Mouse (Mus musculus): ENCODE data around the gene Ell2.

The Ell2 gene

DNA sequence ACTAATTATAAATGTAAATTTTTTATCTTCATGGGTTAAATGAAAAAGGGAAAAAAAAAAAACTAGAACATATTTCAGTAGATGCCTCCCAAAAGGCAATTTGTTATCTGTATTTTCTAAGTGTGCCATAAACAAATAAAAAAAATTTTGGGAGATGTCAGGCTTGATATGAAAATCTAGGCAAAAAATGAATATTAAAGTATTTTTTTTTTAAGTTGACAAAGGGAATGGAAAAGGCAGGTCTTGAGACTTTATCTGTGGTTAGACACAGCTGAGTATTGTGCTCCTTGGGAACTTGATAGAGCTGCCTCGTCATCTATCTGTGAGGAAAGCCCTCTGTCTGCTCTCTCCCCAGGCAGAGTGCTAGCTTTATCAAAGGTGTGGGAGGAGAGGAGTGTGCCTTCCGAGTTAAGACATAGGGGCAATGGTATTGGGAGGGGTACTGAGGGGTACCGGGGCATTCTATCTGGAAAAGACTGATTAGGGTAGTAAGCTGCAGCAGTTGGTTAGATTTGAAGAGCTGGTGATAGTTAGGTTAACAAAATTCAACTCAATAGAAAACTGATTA, 27.1 kb downstream of the Ell2 start:
- no peak for DNase-seq (ENCODE audit: low read depth, low spot score)

- no peak for DNase-seq (ENCODE audit: low read depth, low spot score)
These were observed 27.7 kb downstream of the Ell2 start for GRCm38 (mm10) chr13:75734231-75734630.

- DNase-seq (ENCODE audit: low read depth, low spot score), result no peak
These were observed 29.0 kb downstream of the Ell2 start for GRCm38 (mm10) chr13:75735606-75736005.

- no peak for DNase-seq (ENCODE audit: low read depth, low spot score)
These were observed 31.4 kb downstream of the Ell2 start for GRCm38 (mm10) chr13:75737991-75738390.

- DNase-seq (ENCODE audit: low read depth, low spot score), result no peak
These were observed 32.0 kb downstream of the Ell2 start for GRCm38 (mm10) chr13:75738536-75738935.

- DNase-seq (ENCODE audit: low read depth, low spot score), result no peak
These were observed 32.4 kb downstream of the Ell2 start for GRCm38 (mm10) chr13:75738957-75739356.

DNA sequence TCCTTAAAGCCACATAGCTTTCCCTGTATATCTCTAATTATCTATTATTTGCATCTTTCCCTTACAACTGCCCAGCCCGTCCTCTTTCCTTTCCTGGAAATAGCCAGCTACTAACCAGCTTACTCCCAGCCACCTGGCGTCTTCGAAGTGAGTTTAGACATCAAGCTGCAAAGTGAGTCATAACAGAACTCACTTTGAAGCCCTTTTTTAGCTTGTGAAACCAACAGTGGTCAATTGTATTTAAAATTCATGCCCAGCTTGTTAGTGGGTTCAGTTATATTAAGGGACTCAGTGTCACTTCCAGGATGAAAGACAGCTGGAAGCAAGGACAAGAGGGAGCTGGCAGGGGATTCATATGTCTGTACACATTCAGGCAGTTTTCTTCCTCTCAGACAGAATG, 33.5 kb downstream of the Ell2 start:
- DNase-seq (ENCODE audit: low read depth, low spot score), result no peak

GRCm38 (mm10) chr13:75741119-75741518, 34.6 kb downstream of the Ell2 start:
- no peak for DNase-seq (ENCODE audit: low read depth, low spot score)

- no peak for DNase-seq (ENCODE audit: low read depth, low spot score)
These were observed 35.5 kb downstream of the Ell2 start for GRCm38 (mm10) chr13:75741736-75742729.

GRCm38 (mm10) chr13:75742970-75743369, 36.4 kb downstream of the Ell2 start:
- no peak for DNase-seq (ENCODE audit: low read depth, low spot score)

GRCm38 (mm10) chr13:75744065-75744464, 37.5 kb downstream of the Ell2 start:
- no peak for DNase-seq (ENCODE audit: low read depth, low spot score)

DNA sequence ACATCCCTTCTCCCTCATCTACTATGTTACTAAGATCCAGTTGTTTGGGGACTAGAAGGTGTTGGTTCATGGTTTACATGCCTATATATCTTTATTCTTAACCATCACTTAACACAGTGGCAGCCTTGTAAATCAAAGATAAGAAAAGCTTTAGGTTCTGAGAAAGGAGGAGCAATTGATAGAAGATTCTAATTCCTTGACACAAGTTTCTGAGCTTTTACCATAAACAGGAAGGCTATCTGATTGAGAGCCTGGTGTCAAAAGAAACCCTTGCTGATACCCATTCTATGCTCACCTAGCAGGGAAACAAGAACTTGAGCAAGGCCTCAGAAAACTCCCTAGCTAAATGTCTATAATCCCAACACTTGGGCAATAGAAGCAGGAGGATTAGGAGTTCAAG, 38.8 kb downstream of the Ell2 start:
- no peak for DNase-seq (ENCODE audit: low read depth, low spot score)

DNA sequence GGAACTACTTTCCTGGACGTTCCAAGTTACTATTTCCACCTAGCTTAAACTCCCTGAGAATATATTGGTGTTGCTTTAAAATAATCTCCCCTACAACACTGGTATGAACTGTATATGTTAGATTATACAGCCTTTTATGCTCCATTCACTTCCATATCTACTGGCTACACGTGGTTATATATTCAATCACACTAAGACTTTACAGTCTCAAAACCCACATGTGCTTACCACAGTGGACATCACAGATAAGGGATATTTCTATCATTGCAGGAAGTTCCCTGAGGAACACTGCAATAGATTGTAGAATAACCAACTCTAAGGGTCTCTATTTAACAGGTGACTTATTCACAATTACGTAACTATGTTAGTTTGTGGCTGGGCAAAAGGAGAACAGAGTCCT, 40.7 kb downstream of the Ell2 start:
- DNase-seq (ENCODE audit: low read depth, low spot score), result no peak

GRCm38 (mm10) chr13:75748685-75749084, 42.1 kb downstream of the Ell2 start:
- DNase-seq (ENCODE audit: low read depth, low spot score), result no peak

DNA sequence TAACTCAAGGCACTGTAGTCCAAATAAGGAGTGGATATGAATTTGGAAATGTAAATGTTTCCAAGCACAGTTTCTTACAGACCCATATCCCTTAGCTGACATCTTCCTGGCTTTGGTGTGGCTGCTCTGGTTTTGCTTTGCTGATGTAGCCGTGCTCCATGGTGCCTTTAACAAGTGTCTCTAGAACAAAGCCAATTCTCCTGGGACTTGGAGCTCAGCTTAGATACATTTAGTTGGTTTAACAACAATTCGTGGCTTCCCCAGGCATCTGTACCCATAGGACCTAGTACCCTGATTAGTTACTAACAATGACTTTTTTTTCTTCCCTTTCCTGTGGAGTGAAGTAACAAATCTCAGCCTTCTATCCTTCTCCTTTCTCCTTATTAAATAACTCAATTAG, 44.2 kb downstream of the Ell2 start:
- no peak for DNase-seq (ENCODE audit: low read depth, low spot score)

- no peak for DNase-seq (ENCODE audit: low read depth, low spot score)
These were observed 45.8 kb downstream of the Ell2 start for GRCm38 (mm10) chr13:75752216-75752938.

DNA sequence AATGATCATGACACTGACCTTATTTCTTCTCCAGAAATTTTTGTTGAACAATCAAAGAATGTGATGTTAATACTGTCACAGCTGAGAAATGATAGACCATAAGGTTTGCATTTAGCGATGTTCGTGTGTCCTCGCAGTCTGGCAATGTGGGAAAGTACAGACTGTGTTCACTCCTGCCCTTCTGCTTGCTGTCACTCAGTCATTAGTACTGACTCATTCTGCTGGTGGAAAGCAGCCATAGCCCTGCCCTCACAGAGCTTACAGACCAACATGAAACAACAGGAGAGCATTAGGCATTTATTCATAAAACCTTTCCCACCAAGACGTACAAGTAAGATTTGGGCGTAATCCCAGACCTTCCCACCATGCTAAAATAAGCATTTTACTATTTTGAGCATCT, 47.8 kb downstream of the Ell2 start:
- DNase-seq (ENCODE audit: low read depth, low spot score), result no peak

DNA sequence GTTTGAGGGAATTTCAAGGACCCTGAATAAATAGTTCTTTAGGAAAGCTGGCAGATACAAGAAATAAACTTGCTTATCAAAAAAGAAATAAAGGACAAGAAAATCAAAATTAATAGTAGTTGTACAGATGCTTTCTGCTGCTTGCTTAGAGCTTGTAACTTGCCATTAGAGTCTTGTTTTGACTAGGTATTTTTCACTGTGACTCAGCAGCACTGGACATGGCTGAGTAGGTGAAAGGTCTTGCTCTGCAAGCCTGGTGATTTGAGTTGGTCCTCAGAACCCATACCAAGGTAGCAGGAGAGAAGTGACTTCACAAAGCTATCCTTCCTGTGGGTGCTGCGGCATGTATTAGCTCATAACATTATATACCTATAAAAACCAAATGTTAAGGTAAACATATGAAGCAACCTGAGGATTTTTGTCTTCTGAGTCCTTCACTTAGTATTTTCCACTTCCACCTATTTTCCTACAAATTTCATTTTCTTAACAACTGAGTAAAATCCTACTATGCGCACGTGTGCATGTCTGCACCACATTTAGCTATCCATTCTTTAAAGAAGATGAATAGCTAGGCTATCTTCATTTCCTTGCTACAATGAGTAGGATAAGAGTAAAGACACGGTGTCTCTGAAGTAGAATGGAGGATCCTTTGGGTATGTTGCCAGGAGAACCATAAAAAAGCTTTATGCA, 54.4 kb downstream of the Ell2 start:
- DNase-seq (ENCODE audit: low read depth, low spot score), result no peak

DNA sequence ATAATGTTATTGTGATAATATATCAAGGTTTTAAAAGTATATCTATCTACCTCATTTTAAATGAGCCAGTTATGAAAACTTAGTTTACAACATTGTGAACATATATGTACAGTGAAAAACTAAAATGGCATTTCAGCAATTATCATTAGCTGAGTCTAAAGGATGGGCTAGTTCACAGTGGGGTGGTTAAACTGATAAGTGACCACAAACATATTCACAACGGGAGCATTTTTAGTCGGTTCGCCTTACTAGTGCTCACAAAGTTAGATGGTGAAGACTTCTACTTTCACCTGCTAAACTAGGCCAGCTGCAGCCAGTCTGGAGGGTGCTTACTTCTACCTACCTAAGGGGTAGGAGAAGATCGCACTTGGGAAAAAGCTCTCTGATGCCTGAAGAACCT, 56.2 kb downstream of the Ell2 start:
- DNase-seq (ENCODE audit: low read depth, low spot score), result no peak

GRCm38 (mm10) chr13:75763280-75763679, 56.7 kb downstream of the Ell2 start:
- DNase-seq (ENCODE audit: low read depth, low spot score), result no peak

DNA sequence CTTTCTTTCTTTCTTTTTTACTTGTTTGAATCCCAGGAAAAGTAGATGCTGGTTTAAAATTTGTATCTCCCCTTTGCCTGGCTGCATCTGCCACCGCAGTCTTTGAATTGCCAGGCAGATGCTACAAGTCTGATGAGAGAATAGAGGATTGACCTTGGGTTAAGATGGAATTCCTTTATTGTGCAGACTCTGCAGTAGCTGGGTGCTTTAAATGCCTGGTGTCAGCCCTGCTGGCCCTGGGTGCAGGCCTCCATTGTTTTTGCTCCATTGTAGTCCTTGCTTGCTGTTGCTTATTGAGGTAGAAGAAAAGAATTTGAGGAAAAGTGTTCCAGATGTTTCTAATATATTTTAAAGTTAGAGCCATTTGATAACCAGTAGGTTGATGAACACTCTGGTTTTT, 59.2 kb downstream of the Ell2 start:
- no peak for DNase-seq (ENCODE audit: low read depth, low spot score)

GRCm38 (mm10) chr13:75766238-75766637, 59.7 kb downstream of the Ell2 start:
- no peak for DNase-seq (ENCODE audit: low read depth, low spot score)
